Mouse (Mus musculus): ENCODE measurements around the gene Gm11639. TPM values are rescaled to one million over a fixed set of nuclear protein-coding genes. Genes with fewer than 3 reads are reported as not detected.
"Not testable (repeated sequence)": the region's sequence is repeated elsewhere in the genome, so short reads cannot be mapped to it uniquely, and the experiment has no call there.

The Gm11639 gene
- polyA plus RNA-seq, 1 experiment: not detected

DNA sequence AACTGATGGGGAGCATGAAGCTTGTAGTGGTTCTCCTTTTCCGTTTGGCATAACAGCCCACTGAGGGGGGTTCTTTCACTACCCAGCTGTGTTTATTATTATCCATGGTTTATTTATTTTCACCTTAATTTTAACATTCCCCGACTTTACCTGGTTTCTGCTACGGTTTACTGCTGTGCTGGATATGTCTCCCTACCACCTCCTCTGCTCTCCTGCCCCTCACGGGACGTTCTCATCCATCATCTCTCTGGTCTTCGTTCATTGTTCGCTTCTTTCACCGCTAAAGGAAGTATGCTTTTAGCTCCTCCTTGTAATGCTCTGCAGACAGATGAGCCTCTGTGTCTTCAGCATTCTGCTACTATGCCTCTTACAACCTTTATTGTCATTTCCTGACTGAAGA is 344.0 kb downstream of the Gm11639 start:
- Histone ChIP-seq H3K9me3 (no peaks in the 10 kb centered on the region), H3K27me3 (replicated peaks) (peaks cover 8% of the 10 kb centered on the region), H3K36me3 (replicated peaks; ENCODE audit: low read length) (no peaks in the 10 kb centered on the region), H3K4me3 (replicated peaks) (no peak overlapping the region), H3K4me1 (peaks cover 7% of the 10 kb centered on the region)
- TF ChIP-seq FLI1 (IDR thresholded peaks at IDR 0.05; ENCODE audit: low read length) (no peak), GATA1 (IDR thresholded peaks at IDR 0.05; ENCODE audit: borderline replicate concordance, low read length) (no peak)

- TF ChIP-seq FLI1 (IDR thresholded peaks at IDR 0.05; ENCODE audit: low read length) (no peak), GATA1 (IDR thresholded peaks at IDR 0.05; ENCODE audit: borderline replicate concordance, low read length) (no peak)
- Histone ChIP-seq H3K27me3 (replicated peaks) (peaks cover 6% of the 10 kb centered on the region), H3K4me1 (peaks cover 7% of the 10 kb centered on the region), H3K4me3 (replicated peaks) (no peak overlapping the region), H3K9me3 (no peaks in the 10 kb centered on the region), H3K36me3 (replicated peaks; ENCODE audit: low read length) (no peaks in the 10 kb centered on the region)
Observed at GRCm38 (mm10) chr11:105030229-105030628, 344.7 kb downstream of the Gm11639 start.

DNA sequence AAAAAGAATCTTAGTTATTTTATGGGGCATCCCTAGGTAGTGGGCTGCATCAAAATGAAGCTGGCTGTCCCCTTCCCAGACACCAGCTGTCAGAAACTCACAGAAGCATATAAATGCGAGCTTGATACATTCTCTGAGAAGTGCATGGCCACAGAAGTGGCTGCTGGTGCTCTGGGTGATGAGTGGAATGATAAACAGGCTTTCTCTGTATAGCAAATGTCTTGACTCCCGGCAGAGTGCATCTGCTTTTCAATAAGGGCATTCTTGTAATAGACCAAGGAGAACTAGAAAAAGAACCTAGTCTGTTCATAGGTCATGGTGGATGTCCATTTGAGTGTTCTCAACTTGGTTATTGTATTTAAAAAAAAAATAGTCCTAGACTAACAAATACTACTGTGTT is 345.6 kb downstream of the Gm11639 start:
- Histone ChIP-seq H3K9me3 (no peaks in the 10 kb centered on the region), H3K4me1 (peaks cover 11% of the 10 kb centered on the region), H3K27me3 (replicated peaks) (peaks cover 1% of the 10 kb centered on the region), H3K4me3 (replicated peaks) (no peak overlapping the region), H3K36me3 (replicated peaks; ENCODE audit: low read length) (no peaks in the 10 kb centered on the region)
- TF ChIP-seq GATA1 (IDR thresholded peaks at IDR 0.05; ENCODE audit: borderline replicate concordance, low read length) (no peak), FLI1 (IDR thresholded peaks at IDR 0.05; ENCODE audit: low read length) (no peak)

- H3K4me1 ChIP-seq: peaks cover 4% of the 10 kb centered on the region; the same call in 1 of the 2 replicates
- TF ChIP-seq GATA1 (IDR thresholded peaks at IDR 0.05; ENCODE audit: borderline replicate concordance, low read length) (no peak), FLI1 (IDR thresholded peaks at IDR 0.05; ENCODE audit: low read length) (no peak)
Observed at GRCm38 (mm10) chr11:105035081-105035480, 349.6 kb downstream of the Gm11639 start.

GRCm38 (mm10) chr11:105063292-105063691 is 377.8 kb downstream of the Gm11639 start, which contains the start of gene Efcab3:
TSS of gene Efcab3 (plus strand) at chr11:105063592.
- TF ChIP-seq FLI1 (IDR thresholded peaks at IDR 0.05; ENCODE audit: low read length) (no peak), GATA1 (IDR thresholded peaks at IDR 0.05; ENCODE audit: borderline replicate concordance, low read length) (no peak)

More at GRCm38 (mm10) chr11:105035081-105035480, 349.6 kb downstream of the Gm11639 start:
- H3K4me3 ChIP-seq (replicated peaks): no peak overlapping the region
- H3K9me3 ChIP-seq: no peaks in the 10 kb centered on the region
- H3K27me3 ChIP-seq (replicated peaks): peaks cover 2% of the 10 kb centered on the region
- no peaks in the 10 kb centered on the region for H3K36me3 ChIP-seq (replicated peaks; ENCODE audit: low read length)

DNA sequence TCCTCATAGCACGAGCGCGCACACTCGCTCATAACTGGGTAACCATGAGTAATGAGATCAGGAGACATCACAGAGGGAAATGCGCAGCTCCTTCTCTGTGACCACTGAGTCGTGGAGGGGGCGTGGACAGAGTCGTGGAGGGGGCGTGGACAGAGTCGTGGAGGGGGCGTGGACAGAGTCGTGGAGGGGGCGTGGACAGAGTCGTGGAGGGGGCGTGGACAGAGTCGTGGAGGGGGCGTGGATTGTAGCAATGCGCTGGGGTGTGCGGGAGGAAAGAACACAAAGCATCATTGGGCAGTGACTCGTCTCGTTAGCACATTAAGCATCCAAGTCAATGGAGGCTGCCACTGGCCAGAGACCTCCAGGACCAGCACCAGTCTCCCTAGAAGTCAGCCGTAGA is 426.9 kb downstream of the Gm11639 start:
- H3K36me3 ChIP-seq (replicated peaks; ENCODE audit: low read length); H3K9me3 ChIP-seq; H3K4me3 ChIP-seq (replicated peaks); H3K27me3 ChIP-seq (replicated peaks): not testable (repeated sequence)
- H3K4me1 ChIP-seq: peaks cover 11% of the 10 kb centered on the region

More at GRCm38 (mm10) chr11:105063292-105063691, 377.8 kb downstream of the Gm11639 start, which contains the start of gene Efcab3:
- Histone ChIP-seq H3K27me3 (replicated peaks) (peaks cover 2% of the 10 kb centered on the region), H3K36me3 (replicated peaks; ENCODE audit: low read length) (no peaks in the 10 kb centered on the region), H3K9me3 (peaks cover 8% of the 10 kb centered on the region), H3K4me1 (no peaks in the 10 kb centered on the region), H3K4me3 (replicated peaks) (no peak within 1 kb of the TSS)

DNA sequence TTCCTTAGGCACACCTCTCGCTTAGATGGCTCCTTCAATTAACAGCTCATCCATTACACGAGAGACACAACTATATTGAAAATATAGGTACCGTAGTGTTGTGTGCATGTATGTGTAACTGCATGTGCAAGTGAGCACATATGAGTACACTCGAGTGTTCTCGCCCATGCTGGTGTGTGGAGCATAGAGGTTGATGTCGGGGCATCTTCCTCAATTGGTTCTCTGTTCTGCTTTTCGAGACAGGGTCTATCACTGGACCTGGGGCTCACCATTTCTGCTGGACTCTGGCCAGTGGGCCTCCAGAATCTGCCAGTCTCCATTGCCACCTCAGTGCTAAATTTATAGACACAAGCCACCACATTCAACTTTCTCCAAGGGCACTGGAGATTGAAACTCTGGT is 432.3 kb downstream of the Gm11639 start:
- TF ChIP-seq FLI1 (IDR thresholded peaks at IDR 0.05; ENCODE audit: low read length) (no peak), GATA1 (IDR thresholded peaks at IDR 0.05; ENCODE audit: borderline replicate concordance, low read length) (no peak)
- peaks cover 12% of the 10 kb centered on the region for H3K27me3 ChIP-seq (replicated peaks)
- no peaks in the 10 kb centered on the region for H3K9me3 ChIP-seq
- peaks cover 8% of the 10 kb centered on the region for H3K4me1 ChIP-seq
- H3K4me3 ChIP-seq (replicated peaks): no peak overlapping the region
- no peaks in the 10 kb centered on the region for H3K36me3 ChIP-seq (replicated peaks; ENCODE audit: low read length)

GRCm38 (mm10) chr11:105120551-105121061 is 435.1 kb downstream of the Gm11639 start:
- H3K27me3 ChIP-seq (replicated peaks): peaks cover 11% of the 10 kb centered on the region
- TF ChIP-seq FLI1 (IDR thresholded peaks at IDR 0.05; ENCODE audit: low read length) (no peak), GATA1 (IDR thresholded peaks at IDR 0.05; ENCODE audit: borderline replicate concordance, low read length) (no peak)
- H3K36me3 ChIP-seq (replicated peaks; ENCODE audit: low read length): no peaks in the 10 kb centered on the region
- H3K9me3 ChIP-seq: no peaks in the 10 kb centered on the region
- H3K4me1 ChIP-seq: peaks cover 14% of the 10 kb centered on the region
- H3K4me3 ChIP-seq (replicated peaks): peak overlapping the region; percentile 29

DNA sequence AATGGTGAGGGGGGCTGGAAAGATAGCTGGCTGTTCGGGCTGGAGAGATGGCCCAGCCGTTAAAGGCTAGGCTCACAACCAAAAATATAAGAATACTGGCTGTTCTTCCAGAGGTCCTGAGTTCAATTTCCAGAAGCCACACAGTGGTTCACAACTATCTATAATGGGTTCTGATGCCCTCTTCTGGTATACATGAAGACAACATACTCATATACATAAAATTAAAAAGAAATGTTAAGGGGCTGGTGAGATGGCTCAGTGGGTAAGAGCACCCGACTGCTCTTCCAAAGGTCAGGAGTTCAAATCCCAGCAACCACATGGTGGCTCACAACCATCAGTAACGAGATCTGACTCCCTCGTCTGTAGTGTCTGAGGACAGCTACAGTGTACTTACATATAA is 436.3 kb downstream of the Gm11639 start:
- H3K36me3 ChIP-seq (replicated peaks; ENCODE audit: low read length); H3K4me3 ChIP-seq (replicated peaks); H3K9me3 ChIP-seq: not testable (repeated sequence)
- Histone ChIP-seq H3K27me3 (replicated peaks) (peaks cover 11% of the 10 kb centered on the region), H3K4me1 (peaks cover 16% of the 10 kb centered on the region)

GRCm38 (mm10) chr11:105123986-105124385 is 438.5 kb downstream of the Gm11639 start:
- H3K36me3 ChIP-seq (replicated peaks; ENCODE audit: low read length): peaks cover 4% of the 10 kb centered on the region
- H3K9me3 ChIP-seq: no peaks in the 10 kb centered on the region
- peaks cover 3% of the 10 kb centered on the region for H3K27me3 ChIP-seq (replicated peaks)
- H3K4me1 ChIP-seq: peaks cover 30% of the 10 kb centered on the region
- H3K4me3 ChIP-seq (replicated peaks): peak overlapping the region; percentile 65
- TF ChIP-seq GATA1 (IDR thresholded peaks at IDR 0.05; ENCODE audit: borderline replicate concordance, low read length) (no peak), FLI1 (IDR thresholded peaks at IDR 0.05; ENCODE audit: low read length) (no peak)

Data from megakaryocyte, embryonic 14.5 days (primary cell).